Mouse (Mus musculus) embryonic facial prominence, embryonic 14.5 days (tissue): ENCODE data around the gene Mospd3. TPM values are rescaled to one million over a fixed set of nuclear protein-coding genes. Genes with fewer than 3 reads are reported as not detected.

Source experiments
- ATAC-seq: fragments of 200-750 bp; cut with Nextera tagmentation; 2 replicates; pipeline ENCODE4 v1.8.0; 2017; ENCODE audit warnings: low read depth, moderate number of reproducible peaks, moderate TSS enrichment
- DNase-seq: peaks from one replicate; pipeline ENCODE4 v3.0.0-alpha.2; 2015; ENCODE audit warnings: low spot score
- H3K27ac ChIP-seq: fragments of 300-500 bp; sonication (generic); replicated peaks from 2 replicates; pipeline ENCODE4 v1.5.1; 2014; ENCODE audit warnings: low read depth, mild to moderate bottlenecking, low read length, moderate library complexity
- H3K27me3 ChIP-seq: fragments of 300-500 bp; sonication (generic); replicated peaks from 2 replicates; pipeline ENCODE4 v1.6.1; 2014; ENCODE audit warnings: low read length; ENCODE audit not compliant: control insufficient read depth, insufficient read depth
- H3K36me3 ChIP-seq: fragments of 300-500 bp; sonication (generic); 2 replicates; pipeline ENCODE4 v1.6.1; 2014; ENCODE audit warnings: low read length, mixed read lengths; ENCODE audit not compliant: control insufficient read depth, insufficient read depth
- H3K4me1 ChIP-seq: fragments of 300-500 bp; sonication (generic); 2 replicates; pipeline ENCODE4 v1.6.1; 2014; ENCODE audit warnings: antibody characterized with exemption, low read length; ENCODE audit not compliant: control insufficient read depth, insufficient read depth
- H3K4me2 ChIP-seq: fragments of 300-500 bp; sonication (generic); 2 replicates; pipeline ENCODE4 v1.6.1; 2014; ENCODE audit warnings: low read depth, mild to moderate bottlenecking, low read length, moderate library complexity, mixed read lengths
- H3K4me3 ChIP-seq: fragments of 300-500 bp; sonication (generic); 2 replicates; pipeline ENCODE4 v1.5.1; 2014; ENCODE audit warnings: low read depth, mild to moderate bottlenecking, low read length
- H3K9ac ChIP-seq: fragments of 300-500 bp; sonication (generic); 2 replicates; pipeline ENCODE4 v1.6.1; 2014; ENCODE audit warnings: low read depth, mild to moderate bottlenecking, low read length, moderate library complexity, mixed read lengths
- H3K9me3 ChIP-seq: fragments of 300-500 bp; sonication (generic); 2 replicates; pipeline ENCODE4 v1.6.1; 2016; ENCODE audit warnings: low read length; ENCODE audit not compliant: control insufficient read depth
- WGBS: fragments of 180-500 bp; shearing (Covaris S2); extraction: QIAGEN DNeasy Blood & Tissue Kit; methylation state at CpG from one replicate; pipeline ENCODE4 v1.1.7; 2014; 5-methylcytosine and 5-hydroxymethylcytosine counted together
- polyA plus RNA-seq: library from polyadenylated mRNA; unstranded; fragments of >200 nt; fragmentation: Nextera tagmentation; extraction: Ambion mirVana; gene quantifications from 2 replicates; pipeline ENCODE4 v1.2.1, GENCODE M21; 2014

Gene Mospd3
- polyA plus RNA-seq, 1 experiment from 2014 or later = 45.6 TPM

DNA sequence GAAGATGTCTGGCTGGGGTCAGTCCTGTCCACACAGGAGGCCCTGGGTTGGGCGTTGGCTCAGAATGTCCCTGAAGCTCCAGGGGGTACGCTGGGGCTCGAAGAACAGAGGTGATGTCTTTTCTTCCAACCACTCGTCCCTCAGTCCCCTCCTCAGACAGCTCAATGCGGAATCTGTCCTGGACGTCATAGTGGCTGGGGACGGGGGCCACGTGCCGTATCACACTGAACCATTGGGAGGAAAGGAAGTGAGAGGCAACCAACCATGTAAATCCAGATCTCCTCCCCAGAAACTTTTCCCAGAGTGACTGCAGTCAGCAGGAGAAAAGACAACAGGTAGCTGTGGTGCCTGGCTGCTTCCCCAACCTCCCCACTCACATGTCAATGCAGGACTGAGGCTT, 1.3 kb downstream of the Mospd3 start:
- ATAC-seq = no peak
- 48% methylated on average over 9 of the region's 9 CpGs for WGBS
- Histone ChIP-seq H3K4me1 (peaks cover 17% of the 10 kb centered on the region; the same call in 1 of the 2 replicates), H3K27me3 (no peaks in the 10 kb centered on the region), H3K9ac (peak overlapping the region; percentile 85), H3K27ac (no peak overlapping the region), H3K4me2 (peak overlapping the region; percentile 96), H3K9me3 (no peaks in the 10 kb centered on the region), H3K4me3 (peak overlapping the region; percentile 69), H3K36me3 (peaks cover 24% of the 10 kb centered on the region; the same call in 1 of the 2 replicates)
- no peak for DNase-seq

DNA sequence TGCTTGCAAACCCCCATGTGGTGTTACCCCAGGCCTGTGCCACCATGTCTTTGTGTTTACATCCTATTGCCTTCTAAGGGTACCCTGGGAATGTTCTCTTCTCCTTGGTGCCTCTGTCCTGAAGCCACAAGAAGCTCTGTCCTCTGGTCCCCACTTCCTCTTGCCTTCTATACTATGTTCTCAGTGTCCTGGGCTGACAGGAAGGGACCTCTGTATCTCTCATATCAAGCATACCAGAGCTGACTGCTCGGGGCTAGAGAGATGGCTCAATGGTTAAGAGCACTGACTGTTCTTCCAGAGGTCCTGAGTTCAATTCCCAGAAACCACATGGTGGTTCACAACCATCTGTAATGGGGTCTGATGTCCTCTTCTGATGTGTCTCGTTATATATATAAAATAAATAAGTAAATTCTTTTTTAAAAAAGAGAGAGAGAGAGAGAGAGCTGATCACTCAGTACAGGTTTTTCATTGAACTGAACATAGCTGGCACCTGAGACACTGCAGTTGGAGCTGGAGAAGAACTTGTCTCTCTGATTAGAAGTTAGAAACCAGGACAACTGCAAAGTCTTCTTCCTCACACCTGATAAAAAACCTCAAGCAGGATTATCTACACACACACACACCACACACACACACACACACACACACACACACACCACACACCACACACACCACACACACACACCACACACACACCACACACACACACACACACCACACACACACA, 2.6 kb downstream of the Mospd3 start:
- H3K9ac ChIP-seq = no peak overlapping the region
- no peak overlapping the region for H3K4me2 ChIP-seq
- WGBS = 87% methylated on average over 2 of the region's 2 CpGs
- no peak overlapping the region for H3K4me3 ChIP-seq
- ATAC-seq (no peak), DNase-seq (no peak)
- H3K4me1 ChIP-seq = peaks cover 17% of the 10 kb centered on the region; the same call in 1 of the 2 replicates
- H3K27me3 ChIP-seq = no peaks in the 10 kb centered on the region
- H3K27ac ChIP-seq = no peak overlapping the region
- peaks cover 17% of the 10 kb centered on the region; the same call in 1 of the 2 replicates for H3K36me3 ChIP-seq
- no peaks in the 10 kb centered on the region for H3K9me3 ChIP-seq

GRCm38 (mm10) chr5:137597625-137598024, 3.2 kb downstream of the Mospd3 start:
- H3K4me2 ChIP-seq = no peak overlapping the region
- no peak overlapping the region for H3K4me3 ChIP-seq
- H3K36me3 ChIP-seq = peaks cover 13% of the 10 kb centered on the region; the same call in 1 of the 2 replicates
- no peaks in the 10 kb centered on the region for H3K9me3 ChIP-seq
- WGBS = 93% methylated on average over 6 of the region's 6 CpGs
- H3K9ac ChIP-seq = no peak overlapping the region
- ATAC-seq = no peak
- DNase-seq = no peak
- H3K27me3 ChIP-seq = no peaks in the 10 kb centered on the region
- no peak overlapping the region for H3K27ac ChIP-seq
- peaks cover 16% of the 10 kb centered on the region; the same call in 1 of the 2 replicates for H3K4me1 ChIP-seq

- Histone ChIP-seq H3K36me3 (peaks cover 13% of the 10 kb centered on the region; the same call in 1 of the 2 replicates), H3K27me3 (no peaks in the 10 kb centered on the region), H3K9me3 (no peaks in the 10 kb centered on the region), H3K27ac (no peak overlapping the region), H3K4me1 (peaks cover 11% of the 10 kb centered on the region; the same call in 1 of the 2 replicates), H3K9ac (no peak overlapping the region), H3K4me2 (peak overlapping the region; percentile 35), H3K4me3 (no peak overlapping the region)
- DNase-seq (no peak), ATAC-seq (no peak)
- 31% methylated on average over 24 of the region's 30 CpGs for WGBS
Observed at GRCm38 (mm10) chr5:137596601-137597261, 4.1 kb downstream of the Mospd3 start.

- Histone ChIP-seq H3K4me1 (peaks cover 11% of the 10 kb centered on the region; the same call in 1 of the 2 replicates), H3K27ac (no peak overlapping the region), H3K36me3 (peaks cover 13% of the 10 kb centered on the region; the same call in 1 of the 2 replicates), H3K9me3 (no peaks in the 10 kb centered on the region), H3K4me2 (no peak overlapping the region), H3K9ac (no peak overlapping the region), H3K4me3 (no peak overlapping the region), H3K27me3 (no peaks in the 10 kb centered on the region)
- ATAC-seq (no peak), DNase-seq (no peak)
- 83% methylated on average over 7 of the region's 7 CpGs for WGBS
Observed at GRCm38 (mm10) chr5:137595921-137596320, 4.9 kb downstream of the Mospd3 start.

DNA sequence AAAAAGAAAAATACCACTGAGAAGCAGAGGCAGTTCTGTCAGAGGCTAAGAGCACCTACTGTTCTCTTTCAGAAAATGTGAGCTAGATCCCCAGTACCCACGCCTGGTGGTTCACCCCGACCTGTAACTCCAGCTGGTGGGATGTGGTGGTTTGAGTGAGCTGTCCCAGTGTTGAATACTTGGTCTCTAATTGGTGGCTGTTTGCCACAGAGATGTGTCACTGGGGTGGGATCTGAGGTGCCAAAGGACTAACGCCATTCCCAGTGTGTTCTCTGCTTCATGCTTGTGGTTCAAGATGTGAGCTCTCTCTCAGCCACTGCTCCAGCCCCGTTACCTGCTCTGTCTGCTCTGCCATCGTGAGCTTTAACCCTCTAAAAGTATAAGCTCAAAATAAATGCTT, 10.4 kb downstream of the Mospd3 start:
- Histone ChIP-seq H3K4me2 (no peak overlapping the region), H3K9ac (no peak overlapping the region), H3K9me3 (peaks cover 5% of the 10 kb centered on the region; the same call in 1 of the 2 replicates), H3K27ac (no peak overlapping the region), H3K36me3 (no peaks in the 10 kb centered on the region), H3K4me3 (no peak overlapping the region), H3K4me1 (no peaks in the 10 kb centered on the region), H3K27me3 (no peaks in the 10 kb centered on the region)
- WGBS = 69% methylated on average over 5 of the region's 5 CpGs
- DNase-seq = no peak
- no peak for ATAC-seq

DNA sequence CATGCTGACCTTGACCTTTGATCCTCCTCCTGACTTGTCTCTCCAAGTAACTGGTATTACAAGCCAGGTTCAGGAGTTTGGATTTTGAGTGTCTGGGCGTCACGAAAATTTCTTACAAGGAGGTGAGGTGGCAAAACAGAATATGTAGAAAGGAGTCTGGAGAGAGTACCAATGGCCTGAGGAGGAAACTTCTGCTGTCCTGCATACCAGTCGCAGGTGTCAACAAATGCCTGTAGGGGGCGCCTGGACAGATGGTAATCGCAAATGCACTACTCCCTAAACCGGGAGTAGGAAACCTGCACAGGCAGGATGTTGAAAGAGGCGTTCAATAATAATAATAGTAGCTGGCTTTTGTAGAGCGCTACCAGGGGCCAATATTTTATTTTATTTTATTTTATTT, 15.9 kb downstream of the Mospd3 start:
- Histone ChIP-seq H3K4me2 (no peak overlapping the region), H3K4me1 (0 out of 2 replicates have a peak, but pooled peaks cover 8% of the 10 kb centered on the region), H3K4me3 (no peak overlapping the region), H3K27me3 (0 out of 2 replicates have a peak, but pooled peaks cover 3% of the 10 kb centered on the region), H3K9me3 (peaks cover 5% of the 10 kb centered on the region; the same call in 1 of the 2 replicates), H3K27ac (no peak overlapping the region), H3K36me3 (no peaks in the 10 kb centered on the region), H3K9ac (no peak overlapping the region)
- ATAC-seq = no peak
- DNase-seq = peak; percentile 75
- 29% methylated on average over 8 of the region's 8 CpGs for WGBS

GRCm38 (mm10) chr5:137583670-137584169, 17.1 kb downstream of the Mospd3 start:
- peak; percentile 86 for DNase-seq
- Histone ChIP-seq H3K9me3 (peaks cover 5% of the 10 kb centered on the region; the same call in 1 of the 2 replicates), H3K27me3 (0 out of 2 replicates have a peak, but pooled peaks cover 3% of the 10 kb centered on the region), H3K27ac (peak overlapping the region; percentile 33; the same call in 1 of the 2 replicates), H3K4me3 (peak overlapping the region; percentile 41), H3K4me2 (peak overlapping the region; percentile 52), H3K9ac (peak overlapping the region; percentile 64), H3K4me1 (0 out of 2 replicates have a peak, but pooled peaks cover 8% of the 10 kb centered on the region), H3K36me3 (no peaks in the 10 kb centered on the region)
- 13% methylated on average over 27 of the region's 27 CpGs for WGBS
- peak; percentile 85 for ATAC-seq
